Mouse (Mus musculus): Measurements from ENCODE around the gene Glipr1.

Glipr1 gene

DNA sequence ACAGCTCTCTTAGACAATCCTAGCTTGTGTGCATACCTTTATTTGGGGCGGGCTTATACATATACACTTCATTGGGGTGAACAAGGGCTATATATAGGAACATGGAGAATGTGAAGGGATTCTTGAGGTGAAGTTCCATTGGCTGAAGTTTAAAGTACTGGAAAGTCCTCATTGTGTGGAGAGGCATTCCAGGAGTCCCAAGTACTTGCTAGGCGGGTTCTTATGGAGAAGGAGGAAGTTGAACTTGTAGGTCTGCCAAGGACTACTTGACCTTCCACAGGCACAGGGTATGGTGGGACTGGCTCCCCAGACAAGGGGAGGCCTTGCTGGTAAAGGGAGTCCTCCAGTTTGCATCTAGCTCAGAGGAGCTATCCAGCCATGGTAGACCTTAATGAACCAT lies 43.1 kb downstream of the Glipr1 start:
- no peak for DNase-seq

DNA sequence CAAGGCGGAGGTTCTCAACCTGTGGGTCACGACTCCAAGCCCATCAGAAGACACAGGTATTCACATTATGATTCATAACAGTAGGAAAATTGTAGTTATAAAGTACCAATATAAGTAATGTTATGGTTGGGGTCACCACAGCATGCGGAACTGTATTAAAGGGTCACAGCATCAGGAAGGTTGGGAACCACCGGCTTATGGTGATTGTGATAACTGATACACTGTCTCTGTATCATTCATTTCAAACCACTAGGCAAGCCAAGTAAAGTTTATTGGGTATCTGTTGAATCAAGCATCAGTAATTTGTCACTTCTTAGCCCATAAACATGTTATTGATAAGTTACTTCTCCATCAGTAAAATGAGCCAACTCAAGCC lies 44.4 kb downstream of the Glipr1 start:
- DNase-seq: no peak

DNA sequence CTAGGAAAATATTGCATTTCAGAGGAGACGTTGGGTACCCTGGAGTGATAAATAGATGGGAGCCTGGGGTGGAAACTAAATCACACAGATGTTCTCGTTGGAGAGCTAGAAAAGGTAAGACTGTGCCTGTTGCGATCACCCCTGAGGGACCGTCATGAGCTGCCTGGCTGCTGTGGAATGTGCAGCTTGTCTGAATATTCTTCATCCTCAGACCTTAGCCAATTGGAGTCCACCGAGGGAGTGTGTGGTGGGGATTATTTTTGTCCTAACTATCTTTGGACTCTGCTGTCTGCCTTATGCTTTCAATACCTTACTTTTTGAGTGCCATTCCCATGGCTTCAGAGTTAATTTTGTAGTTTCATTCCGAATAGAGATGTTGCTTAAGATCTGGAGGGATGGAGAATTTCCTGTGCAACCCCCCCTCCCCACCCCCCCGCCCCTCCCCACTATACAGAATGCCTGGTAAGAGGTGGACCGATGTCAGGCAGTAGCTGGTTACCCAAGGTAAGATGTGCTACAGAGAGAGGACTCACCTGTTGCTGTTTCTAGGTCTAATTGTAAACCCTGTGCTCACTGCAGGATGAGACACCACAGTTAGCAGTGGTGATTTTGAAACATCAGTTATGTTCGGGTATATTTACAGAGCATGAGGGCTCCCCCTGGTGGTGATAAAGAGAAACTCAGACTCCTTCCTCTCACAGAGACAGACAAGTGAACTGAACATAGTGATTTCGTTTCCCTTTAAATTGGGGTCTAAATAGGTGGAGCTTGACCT lies 45.0 kb downstream of the Glipr1 start:
- DNase-seq: peak; percentile 46

DNA sequence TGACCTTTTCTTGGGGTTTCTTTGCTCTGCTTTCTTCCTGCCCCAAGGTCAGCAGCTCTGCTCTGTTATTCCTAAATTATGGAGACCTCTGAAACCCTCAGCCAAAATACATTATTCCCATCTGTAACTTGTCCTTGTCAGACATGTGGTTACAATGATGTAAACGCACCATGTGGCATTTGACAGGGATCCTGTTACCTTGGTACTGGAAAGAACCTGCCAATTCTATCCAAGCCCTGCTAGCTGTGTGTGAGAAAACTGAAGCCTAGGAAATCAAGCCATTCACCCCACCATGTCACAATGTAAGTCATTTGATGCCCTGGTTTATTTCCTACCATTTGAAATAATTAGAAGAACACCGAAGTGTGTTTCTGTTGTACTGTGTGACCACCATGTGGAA lies 46.6 kb downstream of the Glipr1 start:
- DNase-seq: no peak

DNA sequence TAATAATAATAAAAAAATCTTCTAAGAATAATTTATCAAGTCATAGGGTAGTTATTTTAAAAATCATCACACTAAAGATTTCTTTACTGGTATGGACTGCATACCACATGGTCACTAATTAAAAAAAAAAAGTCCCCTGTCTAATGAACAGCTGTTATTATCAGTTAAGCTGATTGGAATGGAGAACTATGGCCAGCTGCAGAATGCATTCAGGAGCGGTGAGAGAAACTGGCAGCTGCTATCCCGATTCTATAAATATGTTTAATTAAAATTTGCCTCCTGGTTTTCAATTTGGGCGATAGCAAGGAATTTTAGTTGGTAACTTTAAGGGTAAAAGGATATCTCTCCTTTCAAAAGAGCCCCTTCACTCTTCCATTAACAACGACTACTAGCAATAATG lies 53.4 kb downstream of the Glipr1 start:
- no peak for DNase-seq

DNA sequence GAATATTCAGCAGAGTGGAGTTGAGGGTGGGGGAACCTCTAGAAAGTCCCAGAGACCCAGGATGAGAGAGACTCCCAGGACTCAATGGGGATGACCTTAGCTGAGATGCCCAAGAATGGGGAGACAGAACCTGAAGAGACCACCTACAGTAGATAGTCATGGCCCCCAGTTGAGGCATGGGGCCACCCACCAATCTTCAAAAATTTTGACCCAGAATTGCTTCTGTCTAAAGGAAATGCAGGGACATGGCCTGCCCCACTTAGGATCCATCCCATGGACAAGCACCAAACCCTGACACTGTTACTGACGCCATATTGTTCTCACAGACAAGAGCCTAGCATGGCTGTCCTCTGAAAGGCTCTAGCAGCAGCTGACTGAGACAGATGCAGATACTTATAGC lies 54.4 kb downstream of the Glipr1 start:
- no peak for DNase-seq

DNA sequence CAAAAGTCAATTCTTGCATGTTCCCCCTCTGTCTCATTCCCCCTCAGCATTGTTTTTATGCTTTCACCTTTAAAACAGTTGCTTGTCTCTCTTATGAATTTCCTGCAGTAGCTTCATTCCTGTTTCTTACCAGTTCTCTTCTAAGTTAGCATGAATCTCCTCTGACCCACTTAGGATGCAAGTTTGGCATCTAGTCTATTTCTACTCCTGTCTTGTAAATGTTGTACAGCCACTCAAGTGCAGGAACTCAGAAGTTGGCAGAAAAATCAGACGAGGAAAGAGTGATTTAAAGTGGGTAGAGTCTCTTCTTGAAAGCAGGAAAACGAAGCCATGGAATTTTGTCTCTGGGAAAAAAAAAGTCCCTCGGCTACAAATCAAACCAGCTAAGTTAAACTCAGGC lies 56.9 kb downstream of the Glipr1 start:
- no peak for DNase-seq

DNA sequence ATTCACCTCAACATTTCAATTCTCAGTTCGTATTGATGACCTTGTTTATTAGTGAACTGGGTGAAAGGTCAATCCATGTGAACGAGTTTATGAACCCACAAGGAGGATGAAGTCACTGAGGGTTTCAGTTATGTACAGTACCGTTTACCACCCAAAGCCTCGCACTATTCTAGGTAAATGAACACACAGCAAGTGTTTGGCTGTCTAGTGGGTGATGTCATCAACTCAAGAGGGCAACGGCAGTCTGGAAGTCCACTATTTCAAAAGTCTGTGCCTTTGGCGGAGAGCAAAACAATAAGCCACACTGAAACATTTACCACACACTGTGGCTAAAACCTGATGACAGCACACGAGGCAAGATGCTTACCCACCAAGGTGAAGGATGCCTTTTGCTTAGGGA lies 59.4 kb downstream of the Glipr1 start:
- no peak for DNase-seq

DNA sequence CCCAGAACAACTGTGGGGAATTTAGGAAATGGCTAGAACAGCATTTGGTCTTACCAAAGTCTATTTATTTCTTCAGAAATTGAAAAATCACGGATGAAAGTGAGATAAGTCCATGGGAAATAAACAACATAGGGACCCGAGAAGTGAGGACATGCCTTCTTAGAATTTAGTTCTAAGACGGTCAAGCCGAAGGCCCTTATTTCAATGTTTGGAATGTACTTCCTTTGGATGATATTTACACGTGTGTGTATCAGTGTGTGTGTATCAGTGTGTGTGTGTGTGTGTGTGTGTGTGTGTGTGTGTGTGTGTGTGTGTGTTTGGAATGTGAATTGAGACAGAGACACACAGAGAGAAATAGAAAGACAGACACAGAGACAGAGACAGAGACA lies 65.3 kb downstream of the Glipr1 start:
- no peak for DNase-seq

DNA sequence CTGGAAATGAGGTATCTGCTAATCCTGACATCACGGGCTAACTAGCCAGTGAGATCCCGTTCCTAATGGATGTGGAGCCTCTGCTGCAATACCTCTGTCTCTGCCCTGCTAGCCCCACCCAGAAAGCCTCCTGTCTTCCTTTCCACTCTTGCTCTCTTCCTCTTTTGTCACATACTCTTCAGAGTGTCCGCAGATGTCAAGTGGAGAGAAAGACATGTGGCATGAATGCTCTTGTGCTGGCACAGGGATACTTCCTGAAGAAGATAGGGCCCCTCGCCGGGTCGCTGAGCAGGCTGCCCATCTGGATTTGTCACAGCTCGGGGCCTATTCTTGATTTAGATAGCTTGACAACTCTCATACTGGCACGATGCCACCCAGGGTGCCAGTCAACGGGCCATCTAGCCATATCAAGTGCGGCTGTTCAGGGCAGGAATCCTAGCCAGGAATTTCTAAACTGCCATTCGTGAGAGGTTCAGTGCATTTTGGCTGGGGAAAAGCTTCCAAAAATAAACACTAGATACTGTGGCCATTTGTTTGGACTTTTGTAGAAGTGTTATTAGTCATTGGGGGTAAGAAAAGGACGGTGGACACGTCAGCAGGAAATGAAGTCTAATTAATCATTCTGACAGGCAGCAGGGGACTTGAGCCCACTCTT lies 65.8 kb downstream of the Glipr1 start:
- DNase-seq: no peak

DNA sequence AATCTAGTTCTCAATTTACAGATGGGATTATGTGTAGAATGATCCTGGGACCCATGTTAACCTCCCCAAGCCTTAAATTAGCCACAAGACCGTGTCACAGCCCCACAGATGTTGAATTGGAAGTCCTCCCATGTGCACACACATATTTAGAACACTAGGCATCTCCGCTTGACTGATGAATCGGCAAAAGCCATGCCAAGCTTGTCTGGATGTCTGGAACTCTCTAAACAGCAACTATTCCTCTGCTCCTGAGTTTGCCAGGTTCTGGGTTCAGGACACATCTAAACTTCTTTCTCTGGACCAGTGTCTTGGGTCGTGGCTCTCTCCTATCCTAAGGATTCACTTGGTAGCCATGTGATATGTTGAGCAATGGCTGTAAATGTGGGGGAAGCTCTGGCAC lies 66.4 kb downstream of the Glipr1 start:
- DNase-seq: no peak
